Mouse (Mus musculus) activated CD4-positive, CD25-positive, alpha-beta regulatory T cell, adult 9 weeks (primary cell): ENCODE data around the gene Gpr153. TPM values are rescaled to one million over a fixed set of nuclear protein-coding genes. Genes with fewer than 3 reads are reported as not detected.

Experiments used
- polyA plus RNA-seq: library from polyadenylated mRNA; unstranded; fragments of 100-300 nt; shearing (Covaris generic); gene quantifications from one replicate; pipeline ENCODE4 v1.2.1, GENCODE M21; 2017

The Gpr153 gene
- not detected for polyA plus RNA-seq

DNA sequence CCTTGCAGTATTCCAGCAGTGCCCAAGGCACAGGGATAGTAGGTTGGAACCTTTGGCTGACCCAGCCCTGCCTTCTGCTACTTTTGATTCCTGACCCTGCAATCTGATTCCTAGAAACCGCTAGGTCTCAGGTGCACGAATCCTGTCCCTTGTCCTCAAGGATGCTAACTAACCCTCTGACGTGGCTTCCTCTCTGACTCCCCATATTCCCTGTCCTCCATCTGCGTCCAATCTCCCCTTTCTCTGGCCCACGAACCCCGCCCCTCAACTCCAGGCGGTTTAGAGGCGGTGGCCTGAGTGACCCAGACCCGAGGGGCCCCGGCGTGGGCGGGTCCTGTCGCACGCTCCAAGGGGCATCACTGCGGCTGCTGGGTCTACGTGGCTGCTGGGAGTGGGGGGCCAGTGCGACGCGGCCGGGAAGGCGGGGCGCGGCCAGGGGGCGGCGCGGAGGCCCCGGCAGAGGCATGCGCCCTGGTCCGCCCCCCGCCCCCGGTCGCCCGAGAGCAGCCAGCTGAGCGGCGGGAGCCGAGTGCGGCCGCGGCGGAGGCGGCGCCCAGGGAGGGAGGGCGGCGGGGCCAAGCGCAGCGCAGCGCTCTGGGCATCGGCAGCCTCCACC is at the start of gene Gpr153:
TSS of gene Gpr153 (plus strand) at position 612 of the 616 bp plus-strand sequence.

DNA sequence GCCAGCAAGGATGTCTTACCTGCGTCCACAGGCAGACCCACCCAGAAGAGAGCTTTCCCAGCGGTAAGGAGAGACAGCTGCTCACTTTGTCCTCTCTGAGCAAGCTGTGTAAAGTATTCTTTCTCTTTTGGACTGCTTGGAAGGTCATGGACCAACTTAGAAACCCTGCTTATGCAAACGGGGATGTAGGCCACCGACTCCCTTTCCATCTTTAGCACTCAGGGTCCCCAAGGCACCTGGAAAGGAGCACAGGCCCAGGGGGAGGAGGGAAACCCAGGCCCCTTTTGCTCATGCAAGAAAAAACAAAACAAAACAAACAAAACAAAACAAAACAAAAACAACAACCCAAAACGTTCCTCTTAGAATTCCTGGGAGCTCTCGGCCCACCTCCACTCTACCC is 17.5 kb downstream of the Gpr153 start, which contains the start of gene Hes3:
TSS of gene Hes3 (minus strand) at position 101 of the 400 bp plus-strand sequence.

DNA sequence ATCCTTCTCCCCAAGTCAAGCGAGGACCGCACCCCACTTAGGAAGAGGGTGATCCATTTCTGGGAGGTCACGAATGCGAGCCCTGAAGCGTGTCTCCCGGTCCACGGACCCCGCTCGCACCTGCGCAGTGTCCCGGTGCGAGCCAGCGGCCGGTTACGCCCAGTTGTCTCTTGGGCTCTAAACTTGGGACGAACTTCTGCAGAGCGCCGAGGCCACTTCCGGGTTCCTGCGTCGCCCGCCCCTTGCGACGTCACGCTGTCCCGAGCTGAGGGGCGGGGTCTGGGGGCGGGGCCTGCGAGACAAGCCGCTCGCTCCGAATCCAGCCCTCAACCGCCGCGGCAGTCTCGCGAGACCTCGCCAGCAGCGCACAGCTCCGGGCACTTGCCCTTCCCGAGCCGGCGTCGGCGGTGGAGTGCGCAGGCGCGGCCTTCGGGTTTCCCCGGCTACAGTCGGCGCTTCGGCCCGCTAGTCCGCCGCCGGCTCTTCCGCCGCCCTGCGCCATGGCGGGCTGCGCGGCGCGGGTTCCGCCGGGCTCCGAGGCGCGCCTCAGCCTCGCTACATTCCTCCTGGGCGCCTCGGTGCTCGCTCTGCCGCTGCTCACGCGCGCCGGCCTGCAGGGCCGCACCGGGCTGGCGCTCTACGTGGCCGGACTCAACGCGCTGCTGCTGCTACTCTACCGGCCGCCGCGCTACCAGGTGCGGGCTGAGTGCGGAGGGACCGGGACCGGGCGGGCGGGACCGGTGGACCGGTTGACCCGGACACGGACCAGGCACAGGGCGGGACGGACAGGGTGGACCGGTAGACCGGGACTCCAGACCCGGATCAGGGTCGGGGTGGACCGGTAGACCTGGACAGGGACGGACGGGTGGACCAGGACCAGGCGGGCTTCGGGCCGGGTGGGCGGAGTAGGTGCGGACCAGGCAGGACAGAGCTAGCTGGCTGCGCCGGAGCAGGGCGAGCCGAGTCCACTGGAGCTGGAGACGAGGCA is 23.1 kb downstream of the Gpr153 start, which contains the start of gene Icmt:
TSS of gene Icmt (plus strand) at position 354 of the 988 bp plus-strand sequence.

DNA sequence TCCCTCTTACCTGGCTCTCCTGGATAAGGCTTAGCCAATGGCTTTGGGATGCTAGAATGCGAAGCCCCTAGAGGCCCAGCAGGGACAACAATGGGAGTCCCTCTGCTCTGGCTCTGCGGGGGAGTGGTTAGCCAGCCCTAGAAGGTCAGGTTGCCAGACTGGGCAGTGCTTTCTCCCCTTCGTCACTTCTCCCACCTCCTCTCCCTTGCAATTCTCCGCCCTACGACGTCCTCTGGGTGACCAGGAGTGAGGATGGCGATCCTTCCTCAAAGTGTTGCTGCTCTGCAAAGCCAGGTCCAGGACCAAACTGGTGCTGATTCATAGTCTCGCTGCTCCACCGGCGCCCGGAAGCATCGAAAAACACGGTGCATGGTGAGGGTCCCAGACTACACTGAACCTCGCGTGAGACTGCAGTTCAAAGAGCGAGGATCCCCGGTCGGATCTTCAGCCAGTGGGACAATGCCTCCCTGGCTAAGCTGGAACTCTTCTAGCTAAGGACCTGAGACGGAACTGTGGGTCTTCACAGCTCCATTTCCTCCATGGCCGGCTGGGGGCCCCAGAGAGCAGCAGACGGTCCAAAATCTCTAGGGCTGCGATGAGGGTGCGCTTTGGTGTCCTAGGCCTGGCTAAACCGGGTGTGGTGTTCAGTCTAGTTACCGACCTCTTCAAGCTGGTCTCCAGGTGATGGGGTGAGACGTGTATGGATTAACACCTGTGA is 44.6 kb downstream of the Gpr153 start, which contains the start of gene Rnf207:
TSS of gene Rnf207 (minus strand) at position 477 of the 718 bp plus-strand sequence.

DNA sequence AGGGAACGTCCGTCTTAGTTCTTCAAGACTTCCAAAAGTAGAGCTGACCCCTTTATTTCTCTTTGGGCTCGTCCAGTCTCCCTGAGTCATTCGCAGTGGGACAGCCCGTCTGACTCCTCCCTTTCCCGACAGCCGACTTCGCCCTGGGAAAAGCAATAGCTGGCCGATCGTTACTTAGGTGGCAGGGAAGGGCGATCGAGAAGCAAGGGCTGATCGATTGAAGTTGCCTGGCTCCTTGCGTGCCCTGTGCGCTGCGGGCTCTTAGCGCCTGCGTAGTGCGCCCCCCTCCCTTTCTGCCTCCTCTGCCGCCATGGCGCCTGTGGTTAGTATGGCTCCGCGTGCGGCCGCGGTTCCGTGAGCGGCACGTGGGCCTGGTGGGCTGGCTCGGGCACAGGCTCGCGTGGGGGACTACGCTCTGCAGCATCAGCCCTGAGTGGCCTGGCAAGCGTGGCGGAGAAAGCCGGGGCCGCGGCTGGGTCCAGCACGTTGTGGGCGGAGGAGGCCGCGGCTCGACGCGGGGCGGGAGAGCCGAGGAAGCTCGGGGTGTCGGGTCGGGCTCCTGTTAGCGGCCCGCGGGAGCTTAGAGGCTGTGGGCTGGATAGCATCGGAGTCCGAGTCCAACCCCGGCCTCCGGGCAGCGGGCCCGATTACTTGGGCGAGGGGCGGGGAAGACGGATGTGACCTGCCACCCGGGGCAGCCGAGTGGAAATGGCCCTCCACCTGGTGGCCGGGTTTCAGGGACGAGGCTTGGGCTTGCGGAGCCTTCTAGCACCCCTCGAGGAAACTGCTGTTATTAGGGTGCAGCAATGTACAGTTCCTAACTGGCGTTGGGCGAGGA is 51.8 kb downstream of the Gpr153 start, which contains the start of gene Rpl22:
TSS of gene Rpl22 (plus strand) at position 169 of the 838 bp plus-strand sequence.

Other genes starting within 250 kb of the Gpr153 start
- 30.2 TPM for gene Zbtb48, start 246.6 kb upstream of the Gpr153 start, polyA plus RNA-seq
- gene Tas1r1, start 235.7 kb upstream of the Gpr153 start, polyA plus RNA-seq, result not detected
- 6.3 TPM for gene Nol9, start 234.9 kb upstream of the Gpr153 start, polyA plus RNA-seq
- 4.3 TPM for gene Plekhg5, start 201.7 kb upstream of the Gpr153 start, polyA plus RNA-seq
- 194 TPM for gene Tnfrsf25, start 158.3 kb upstream of the Gpr153 start, polyA plus RNA-seq
- 17.0 TPM for gene Espn, start 121.9 kb upstream of the Gpr153 start, polyA plus RNA-seq
- gene Hes2, start 115.4 kb upstream of the Gpr153 start, polyA plus RNA-seq, result not detected
- 149 TPM for gene Acot7, start 96.1 kb upstream of the Gpr153 start, polyA plus RNA-seq
- gene Hes3, start 17.4 kb downstream of the Gpr153 start, polyA plus RNA-seq, result not detected
- gene Icmt, start 23.0 kb downstream of the Gpr153 start, polyA plus RNA-seq, result 5.0 TPM
- gene Rnf207, start 44.8 kb downstream of the Gpr153 start, polyA plus RNA-seq, result 0.59 TPM
- gene Rpl22, start 51.5 kb downstream of the Gpr153 start, polyA plus RNA-seq, result 589 TPM
- 0.07 TPM for gene Chd5, start 64.4 kb downstream of the Gpr153 start, polyA plus RNA-seq
- gene Nphp4, start 202.5 kb downstream of the Gpr153 start, polyA plus RNA-seq, result 0.87 TPM
- gene Kcnab2, start 203.6 kb downstream of the Gpr153 start, polyA plus RNA-seq, result 134 TPM